Mouse (Mus musculus) megakaryocyte progenitor cell, adult 5-6 weeks (primary cell): ENCODE measurements around the gene Cd300lf. TPM values are rescaled to one million over a fixed set of nuclear protein-coding genes. Genes with fewer than 3 reads are reported as not detected.

Experiments used
- ATAC-seq: replicated peaks from 2 replicates; pipeline ENCODE4 v1.8.0; 2016; ENCODE audit warnings: mild to moderate bottlenecking, moderate TSS enrichment, inconsistent platforms; ENCODE audit not compliant: poor library complexity
- total RNA-seq, 2 experiments: library from RNA; stranded (forward) in 1 of 2; stranded (reverse) in 1 of 2; fragments of 157-497, 149-512 nt in 1 of 2; fragments of 200-1000 nt in 1 of 2; gene quantifications; 2 replicates each; pipeline versions ENCODE4 v1.2.3 to v1.2.4; 2015 to 2017

Gene Cd300lf
- total RNA-seq, 2 experiments from 2014 or later, result 1.6 to 2.3 TPM

GRCm38 (mm10) chr11:115081373-115081772, 52.4 kb downstream of the Cd300lf start:
- ATAC-seq, result no peak

- peak; percentile 73 for ATAC-seq
Measured at GRCm38 (mm10) chr11:115080886-115081285, 52.9 kb downstream of the Cd300lf start.

GRCm38 (mm10) chr11:115078680-115079079, 55.1 kb downstream of the Cd300lf start:
- ATAC-seq, result no peak

GRCm38 (mm10) chr11:115077436-115077835, 56.4 kb downstream of the Cd300lf start:
- ATAC-seq, result no peak

- ATAC-seq, result no peak
Measured at GRCm38 (mm10) chr11:115075859-115076258, 57.9 kb downstream of the Cd300lf start.

GRCm38 (mm10) chr11:115075407-115075806, 58.4 kb downstream of the Cd300lf start:
- ATAC-seq, result no peak

GRCm38 (mm10) chr11:115073002-115073401, 60.8 kb downstream of the Cd300lf start:
- no peak for ATAC-seq

- peak; percentile 68 for ATAC-seq
Measured at GRCm38 (mm10) chr11:115071631-115072294, 62.0 kb downstream of the Cd300lf start.

- ATAC-seq, result no peak
Measured at GRCm38 (mm10) chr11:115071015-115071551, 62.7 kb downstream of the Cd300lf start.

- ATAC-seq, result peak; percentile 60
Measured at GRCm38 (mm10) chr11:115066768-115067167, 67.0 kb downstream of the Cd300lf start.

Other genes starting within 250 kb of the Cd300lf start
- gene Cd300a, start 244.0 kb downstream of the Cd300lf start, total RNA-seq (2015), result 7.7 and 8.9 TPM in 2 replicates
- 14.2 and 29.7 TPM in 2 replicates for gene Cd300a, start 244.0 kb downstream of the Cd300lf start, total RNA-seq (2017)
- 18.8 and 25.5 TPM in 2 replicates for gene Cd300lb, start 199.6 kb downstream of the Cd300lf start, total RNA-seq (2015)
- gene Cd300lb, start 199.6 kb downstream of the Cd300lf start, total RNA-seq (2017), result 12.1 and 15.6 TPM in 2 replicates
- 0.39 and 1.8 TPM in 2 replicates for gene Cd300c, start 164.8 kb downstream of the Cd300lf start, total RNA-seq (2015)
- gene Cd300c, start 164.8 kb downstream of the Cd300lf start, total RNA-seq (2017), result not detected in 2 replicates
- 1.1 and 1.3 TPM in 2 replicates for gene Cd300ld, start 144.1 kb downstream of the Cd300lf start, total RNA-seq (2015)
- 0.51 and 0.67 TPM in 2 replicates for gene Cd300ld, start 144.1 kb downstream of the Cd300lf start, total RNA-seq (2017)
- 2.5 and 3.8 TPM in 2 replicates for gene Cd300c2, start 132.1 kb downstream of the Cd300lf start, total RNA-seq (2015)
- 1.00 and 2.0 TPM in 2 replicates for gene Cd300c2, start 132.1 kb downstream of the Cd300lf start, total RNA-seq (2017)
- 0.54 and 0.72 TPM in 2 replicates for gene Cd300ld2, start 117.8 kb downstream of the Cd300lf start, total RNA-seq (2015)
- gene Cd300ld2, start 117.8 kb downstream of the Cd300lf start, total RNA-seq (2017), result not detected in 2 replicates
- gene Cd300ld4, start 107.0 kb downstream of the Cd300lf start, total RNA-seq (2015), result 0.22 TPM in 1 of 2 replicates, not detected in the other
- gene Cd300ld4, start 107.0 kb downstream of the Cd300lf start, total RNA-seq (2017), result not detected in 2 replicates
- gene Cd300ld5, start 96.2 kb downstream of the Cd300lf start, total RNA-seq (2015), result 0.22 TPM in 1 of 2 replicates, not detected in the other
- not detected in 2 replicates for gene Cd300ld5, start 96.2 kb downstream of the Cd300lf start, total RNA-seq (2017)
- 0.22 and 0.47 TPM in 2 replicates for gene Cd300ld3, start 85.6 kb downstream of the Cd300lf start, total RNA-seq (2015)
- gene Cd300ld3, start 85.6 kb downstream of the Cd300lf start, total RNA-seq (2017), result 0.78 TPM in 1 of 2 replicates, not detected in the other
- gene Cd300e, start 71.8 kb downstream of the Cd300lf start, total RNA-seq (2015), result 0.17 and 0.42 TPM in 2 replicates
- 0.10 and 0.25 TPM in 2 replicates for gene Cd300e, start 71.8 kb downstream of the Cd300lf start, total RNA-seq (2017)
- 4.6 and 9.6 TPM in 2 replicates for gene Rab37, start 42.6 kb downstream of the Cd300lf start, total RNA-seq (2015)
- gene Rab37, start 42.6 kb downstream of the Cd300lf start, total RNA-seq (2017), result 8.5 and 13.9 TPM in 2 replicates
- 51.4 TPM in 2 replicates for gene Slc9a3r1, start 29.3 kb upstream of the Cd300lf start, total RNA-seq (2015)
- gene Slc9a3r1, start 29.3 kb upstream of the Cd300lf start, total RNA-seq (2017), result 44.7 and 49.4 TPM in 2 replicates
- 7.8 and 8.3 TPM in 2 replicates for gene Tmem104, start 53.5 kb upstream of the Cd300lf start, total RNA-seq (2015)
- gene Tmem104, start 53.5 kb upstream of the Cd300lf start, total RNA-seq (2017), result 2.4 and 8.2 TPM in 2 replicates
- gene Nat9, start 53.9 kb upstream of the Cd300lf start, total RNA-seq (2015), result 17.4 and 17.8 TPM in 2 replicates
- 20.2 and 25.5 TPM in 2 replicates for gene Nat9, start 53.9 kb upstream of the Cd300lf start, total RNA-seq (2017)
- gene Grin2c, start 133.3 kb upstream of the Cd300lf start, total RNA-seq (2015), result not detected in 2 replicates
- gene Grin2c, start 133.3 kb upstream of the Cd300lf start, total RNA-seq (2017), result not detected in 2 replicates
- gene Fdxr, start 143.1 kb upstream of the Cd300lf start, total RNA-seq (2015), result 9.1 and 9.8 TPM in 2 replicates
- 14.2 and 19.1 TPM in 2 replicates for gene Fdxr, start 143.1 kb upstream of the Cd300lf start, total RNA-seq (2017)
- gene Fads6, start 163.7 kb upstream of the Cd300lf start, total RNA-seq (2015), result 0.30 and 0.71 TPM in 2 replicates
- gene Fads6, start 163.7 kb upstream of the Cd300lf start, total RNA-seq (2017), result 0.87 and 2.2 TPM in 2 replicates
- gene Otop2, start 173.2 kb upstream of the Cd300lf start, total RNA-seq (2015), result not detected in 2 replicates
- gene Otop2, start 173.2 kb upstream of the Cd300lf start, total RNA-seq (2017), result not detected in 2 replicates
- not detected in 2 replicates for gene Ush1g, start 188.0 kb upstream of the Cd300lf start, total RNA-seq (2015)
- gene Ush1g, start 188.0 kb upstream of the Cd300lf start, total RNA-seq (2017), result not detected in 2 replicates
- gene Otop3, start 200.7 kb upstream of the Cd300lf start, total RNA-seq (2015), result not detected in 2 replicates
- gene Otop3, start 200.7 kb upstream of the Cd300lf start, total RNA-seq (2017), result not detected in 2 replicates
- 0.52 and 0.81 TPM in 2 replicates for gene Hid1, start 233.8 kb upstream of the Cd300lf start, total RNA-seq (2015)
- gene Hid1, start 233.8 kb upstream of the Cd300lf start, total RNA-seq (2017), result 0.10 TPM in 1 of 2 replicates, not detected in the other
- gene Cdr2l, start 247.9 kb upstream of the Cd300lf start, total RNA-seq (2015), result 0.20 and 0.42 TPM in 2 replicates
- 0.08 and 0.34 TPM in 2 replicates for gene Cdr2l, start 247.9 kb upstream of the Cd300lf start, total RNA-seq (2017)